Mouse (Mus musculus) thymus, adult 2 months (tissue): ENCODE data around the gene Arhgef11. TPM values are rescaled to one million over a fixed set of nuclear protein-coding genes. Genes with fewer than 3 reads are reported as not detected.

Experiments
- DNase-seq: peaks from one replicate; pipeline ENCODE4 v3.0.0; 2021
- H3K27ac ChIP-seq: fragments of 200-500 bp; 2 replicates; pipeline ENCODE4 v1.5.1; 2012; ENCODE audit warnings: low read length, control low read depth; ENCODE audit not compliant: control insufficient read depth, insufficient read depth
- H3K27me3 ChIP-seq: fragments of 200-500 bp; 2 replicates; pipeline ENCODE4 v1.6.1; 2012; ENCODE audit warnings: mild to moderate bottlenecking, low read length, moderate library complexity, mixed read lengths; ENCODE audit not compliant: control insufficient read depth, insufficient read depth
- H3K36me3 ChIP-seq: fragments of 200-500 bp; 2 replicates; pipeline ENCODE4 v1.6.1; 2012; ENCODE audit warnings: mild to moderate bottlenecking, low read length, moderate library complexity; ENCODE audit not compliant: control insufficient read depth, insufficient read depth
- H3K4me1 ChIP-seq: fragments of 200-500 bp; replicated peaks from 2 replicates; pipeline ENCODE4 v1.6.1; 2012; ENCODE audit warnings: low read length; ENCODE audit not compliant: control insufficient read depth, insufficient read depth
- H3K4me3 ChIP-seq: fragments of 200-500 bp; 2 replicates; pipeline ENCODE4 v1.5.1; 2012; ENCODE audit warnings: mild to moderate bottlenecking, low read length, control low read depth, moderate library complexity; ENCODE audit not compliant: control insufficient read depth, insufficient read depth
- CTCF ChIP-seq: fragments of 200-500 bp; IDR thresholded peaks from 2 replicates; pipeline ENCODE4 v1.5.1; 2012; ENCODE audit warnings: mild to moderate bottlenecking, control low read depth, low read length, moderate library complexity, borderline replicate concordance; ENCODE audit not compliant: control insufficient read depth, poor library complexity, insufficient read depth; ENCODE audit errors: extremely low read depth
- POLR2A ChIP-seq: fragments of 200-500 bp; IDR thresholded peaks from 2 replicates; pipeline ENCODE4 v1.6.1; 2012; ENCODE audit warnings: mild to moderate bottlenecking, low read length, control low read depth, moderate library complexity; ENCODE audit not compliant: control insufficient read depth, poor library complexity, insufficient read depth; ENCODE audit errors: extremely low read depth
- WGBS: fragments of 180-500 bp; shearing (Covaris S2); methylation state at CpG from one replicate; pipeline ENCODE4 v1.1.7; 2018; 5-methylcytosine and 5-hydroxymethylcytosine counted together
- polyA plus RNA-seq: library from polyadenylated mRNA; depleted of rRNA; stranded (reverse); fragments of >200 nt; gene quantifications from 2 replicates; pipeline ENCODE4 v1.2.3, GENCODE M21; 2012

Arhgef11 gene
- polyA plus RNA-seq, 1 experiment = 37.0 TPM

- H3K36me3 ChIP-seq = no peaks in the 10 kb centered on the region
- TF ChIP-seq POLR2A = no peak
- no peak for TF ChIP-seq CTCF
- 25% methylated on average over 4 of the region's 4 CpGs for WGBS
- H3K27me3 ChIP-seq = no peaks in the 10 kb centered on the region
- no peak overlapping the region for H3K4me3 ChIP-seq
- no peak overlapping the region for H3K27ac ChIP-seq
- DNase-seq = no peak
- peaks cover 14% of the 10 kb centered on the region for H3K4me1 ChIP-seq
These were observed 126.6 kb downstream of the Arhgef11 start for GRCm38 (mm10) chr3:87743927-87744326.

GRCm38 (mm10) chr3:87745036-87745659 lies 127.8 kb downstream of the Arhgef11 start:
- TF ChIP-seq CTCF = no peak
- no peak for TF ChIP-seq POLR2A
- 81% methylated on average over 18 of the region's 18 CpGs for WGBS

GRCm38 (mm10) chr3:87748431-87748830 lies 131.1 kb downstream of the Arhgef11 start, which contains the start of gene Lrrc71:
Gene Lrrc71, minus strand, starts transcription at chr3:87748625.
- WGBS = 92% methylated on average over 13 of the region's 13 CpGs
- no peak for TF ChIP-seq CTCF
- no peak for TF ChIP-seq POLR2A
- Histone ChIP-seq H3K4me1 (0 out of 2 replicates have a peak, but pooled peaks cover 2% of the 10 kb centered on the region), H3K36me3 (no peaks in the 10 kb centered on the region), H3K27ac (no peak within 1 kb of the TSS), H3K4me3 (no peak within 1 kb of the TSS), H3K27me3 (no peaks in the 10 kb centered on the region; the same call in 1 of the 2 replicates)
- no peak for DNase-seq

More at GRCm38 (mm10) chr3:87745036-87745659, 127.8 kb downstream of the Arhgef11 start:
- Histone ChIP-seq H3K27me3 (no peaks in the 10 kb centered on the region; the same call in 1 of the 2 replicates), H3K4me3 (no peak overlapping the region), H3K4me1 (peaks cover 14% of the 10 kb centered on the region), H3K27ac (no peak overlapping the region), H3K36me3 (no peaks in the 10 kb centered on the region)
- no peak for DNase-seq

- no peaks in the 10 kb centered on the region for H3K4me1 ChIP-seq
- no peak overlapping the region for H3K27ac ChIP-seq
- no peak overlapping the region for H3K4me3 ChIP-seq
- WGBS = 17% methylated on average over 5 of the region's 5 CpGs
- TF ChIP-seq POLR2A = no peak
- TF ChIP-seq CTCF = peak; percentile 64; the same call in 1 of the 2 replicates
- no peaks in the 10 kb centered on the region for H3K36me3 ChIP-seq
- H3K27me3 ChIP-seq = no peaks in the 10 kb centered on the region; the same call in 1 of the 2 replicates
- peak; percentile 64 for DNase-seq
These were observed 131.7 kb downstream of the Arhgef11 start for GRCm38 (mm10) chr3:87749036-87749435.

- Histone ChIP-seq H3K36me3 (no peaks in the 10 kb centered on the region), H3K4me1 (no peaks in the 10 kb centered on the region), H3K27ac (no peak overlapping the region), H3K27me3 (no peaks in the 10 kb centered on the region; the same call in 1 of the 2 replicates), H3K4me3 (no peak overlapping the region)
- WGBS = 96% methylated on average over 12 of the region's 12 CpGs
- no peak for DNase-seq
- TF ChIP-seq CTCF = no peak
These were observed 132.6 kb downstream of the Arhgef11 start for GRCm38 (mm10) chr3:87749977-87750376.

- Histone ChIP-seq H3K27me3 (no peaks in the 10 kb centered on the region; the same call in 1 of the 2 replicates), H3K27ac (no peak overlapping the region), H3K4me1 (no peaks in the 10 kb centered on the region), H3K36me3 (no peaks in the 10 kb centered on the region), H3K4me3 (no peak overlapping the region)
- TF ChIP-seq CTCF = no peak
- no peak for TF ChIP-seq POLR2A
- 98% methylated on average over 3 of the region's 3 CpGs for WGBS
- no peak for DNase-seq
These were observed 135.2 kb downstream of the Arhgef11 start for GRCm38 (mm10) chr3:87752567-87752966.
